Mouse (Mus musculus): ENCODE measurements around the gene Muc5ac. TPM values are rescaled to one million over a fixed set of nuclear protein-coding genes. Genes with fewer than 3 reads are reported as not detected.

Muc5ac gene
- polyA plus RNA-seq, 1 experiment = not detected

GRCm38 (mm10) chr7:141818267-141818666 is 29.5 kb downstream of the Muc5ac start:
- no peak for TF ChIP-seq GATA1 (IDR thresholded peaks at IDR 0.05; ENCODE audit: low read length)

GRCm38 (mm10) chr7:141822582-141823261 is 34.0 kb downstream of the Muc5ac start:
- TF ChIP-seq GATA1 (IDR thresholded peaks at IDR 0.05; ENCODE audit: low read length) = no peak

- no peak for TF ChIP-seq GATA1 (IDR thresholded peaks at IDR 0.05; ENCODE audit: low read length)
Measured at GRCm38 (mm10) chr7:141823699-141824098, 34.9 kb downstream of the Muc5ac start.

- TF ChIP-seq GATA1 (IDR thresholded peaks at IDR 0.05; ENCODE audit: low read length) = no peak
Measured at GRCm38 (mm10) chr7:141824398-141824797, 35.6 kb downstream of the Muc5ac start.

GRCm38 (mm10) chr7:141835941-141836340 is 47.2 kb downstream of the Muc5ac start:
- no peak for TF ChIP-seq GATA1 (IDR thresholded peaks at IDR 0.05; ENCODE audit: low read length)

- TF ChIP-seq GATA1 (IDR thresholded peaks at IDR 0.05; ENCODE audit: low read length) = no peak
Measured at GRCm38 (mm10) chr7:141836423-141836822, 47.7 kb downstream of the Muc5ac start.

- no peak for TF ChIP-seq GATA1 (IDR thresholded peaks at IDR 0.05; ENCODE audit: low read length)
Measured at GRCm38 (mm10) chr7:141838779-141839178, 50.0 kb downstream of the Muc5ac start, which contains the start of gene Muc5b. TSS of gene Muc5b (plus strand) at chr7:141839070.

GRCm38 (mm10) chr7:141840354-141840753 is 51.6 kb downstream of the Muc5ac start:
- TF ChIP-seq GATA1 (IDR thresholded peaks at IDR 0.05; ENCODE audit: low read length) = no peak

- no peak for TF ChIP-seq GATA1 (IDR thresholded peaks at IDR 0.05; ENCODE audit: low read length)
Measured at GRCm38 (mm10) chr7:141861046-141861445, 72.3 kb downstream of the Muc5ac start.

Other genes starting within 250 kb of the Muc5ac start
- 14.6 and 17.4 TPM in 2 replicates for gene Chid1, start 249.1 kb upstream of the Muc5ac start, polyA plus RNA-seq (2012)
- gene Ap2a2, start 226.8 kb upstream of the Muc5ac start, polyA plus RNA-seq (2012) = not detected in 2 replicates
- gene Muc6, start 133.7 kb upstream of the Muc5ac start, polyA plus RNA-seq (2012) = 0.84 and 1.0 TPM in 2 replicates
- not detected in 2 replicates for gene Muc2, start 98.6 kb upstream of the Muc5ac start, polyA plus RNA-seq (2012)
- not detected in 2 replicates for gene Muc5b, start 50.1 kb downstream of the Muc5ac start, polyA plus RNA-seq (2012)
- gene Tollip, start 129.5 kb downstream of the Muc5ac start, polyA plus RNA-seq (2012) = 62.0 and 70.2 TPM in 2 replicates
- 0.02 TPM in 1 of 2 replicates, not detected in the other for gene Brsk2, start 160.8 kb downstream of the Muc5ac start, polyA plus RNA-seq (2012)